Mouse (Mus musculus): Measurements from ENCODE around the gene Ndufb6. TPM values are rescaled to one million over a fixed set of nuclear protein-coding genes. Genes with fewer than 3 reads are reported as not detected.

The Ndufb6 gene
- 100 to 1,000 TPM; 199 to 228 TPM for polyA plus RNA-seq (2012; fragmentation: generic; extraction: Trizol)

GRCm38 (mm10) chr4:40279276-40279900, at the start of gene Ndufb6:
Gene Ndufb6, minus strand, starts transcription at chr4:40279421.

GRCm38 (mm10) chr4:40269430-40270032, 9.7 kb downstream of the Ndufb6 start, which contains the start of the genes Smim27 and Topors:
Gene Smim27, plus strand, starts transcription at chr4:40269579.
Gene Topors, minus strand, starts transcription at chr4:40269850.

DNA sequence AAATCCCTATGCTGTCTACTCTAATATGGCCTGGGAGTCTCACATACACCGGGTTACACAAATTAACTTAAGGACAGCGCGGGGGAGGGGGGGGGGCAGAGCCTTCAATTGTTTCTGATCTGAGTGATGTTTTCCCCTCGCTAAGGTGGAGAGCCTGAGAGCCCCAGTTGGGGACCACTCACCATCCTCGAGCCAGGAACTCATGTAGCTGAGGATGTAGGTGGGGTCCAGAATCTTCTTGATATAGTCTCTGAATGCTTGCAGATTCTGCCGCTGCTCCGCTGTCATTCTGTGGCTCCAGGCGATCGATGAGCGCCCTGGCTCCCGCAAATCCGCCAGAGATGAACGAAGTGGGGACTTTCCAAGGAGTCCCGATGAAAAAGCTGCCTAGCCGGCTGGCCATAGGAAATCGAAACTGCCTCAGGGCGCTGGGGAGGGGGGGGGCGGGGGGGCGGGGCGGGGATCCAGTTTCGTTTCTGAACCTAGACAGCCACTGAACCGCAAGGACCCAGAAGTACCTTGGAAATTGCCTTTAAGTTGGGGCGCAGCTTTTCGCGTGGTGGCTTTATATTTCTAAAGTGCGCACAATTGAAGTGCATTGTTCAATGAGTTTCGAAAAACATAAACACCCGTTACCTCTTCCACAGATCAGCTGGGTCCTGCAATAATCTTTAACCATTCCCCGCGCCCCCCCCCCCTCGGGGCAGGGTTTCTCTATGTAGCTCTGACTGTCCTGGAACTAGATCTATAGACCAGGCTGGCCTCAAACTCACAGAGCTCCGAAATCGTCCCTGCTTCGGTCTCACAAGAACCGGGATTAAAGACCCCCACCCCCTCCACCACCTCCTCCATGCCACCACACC, 39.6 kb downstream of the Ndufb6 start, which contains the start of gene Ddx58:
TSS of gene Ddx58 (minus strand) at position 420 of the 863 bp plus-strand sequence.

Other genes starting within 250 kb of the Ndufb6 start
- gene Aco1, start 136.3 kb downstream of the Ndufb6 start, polyA plus RNA-seq (2012; fragmentation: generic; extraction: Trizol): 10 to 100 TPM; 20.5 to 46.3 TPM
- 10 to 100 TPM in 1 of 2 experiments, 1 to 10 TPM in 1; 1.6 to 31.4 TPM for gene Ddx58, start 39.6 kb downstream of the Ndufb6 start, polyA plus RNA-seq (2012; fragmentation: generic; extraction: Trizol)
- 10 to 100 TPM; 14.7 to 21.8 TPM for gene Smim27, start 9.8 kb downstream of the Ndufb6 start, polyA plus RNA-seq (2012; fragmentation: generic; extraction: Trizol)
- 1 to 10 TPM; 1.3 to 8.2 TPM for gene Topors, start 9.6 kb downstream of the Ndufb6 start, polyA plus RNA-seq (2012; fragmentation: generic; extraction: Trizol)
- not detected for gene Tmem215, start 192.8 kb upstream of the Ndufb6 start, polyA plus RNA-seq (2012; fragmentation: generic; extraction: Trizol)